Mouse (Mus musculus) neutrophil, adult 5-6 weeks (primary cell): ENCODE data around the gene Fzd4. TPM values are rescaled to one million over a fixed set of nuclear protein-coding genes. Genes with fewer than 3 reads are reported as not detected.
A peak's percentile ranks its signal among the peaks of the same experiment; 100 is the strongest.

ENCODE experiments used
- ATAC-seq: fragments of 151-379, 151-347 bp; 2 replicates; pipeline ENCODE4 v1.8.0; 2017; ENCODE audit warnings: mild to moderate bottlenecking, moderate TSS enrichment; ENCODE audit not compliant: insufficient number of reproducible peaks, poor library complexity, low FRiP score, severe bottlenecking; ENCODE audit errors: extremely low read depth
- total RNA-seq: library from RNA; stranded (forward); fragments of 200-1000 nt; gene quantifications from 2 replicates; pipeline ENCODE4 v1.2.3, GENCODE M21; 2017

Gene Fzd4
- total RNA-seq, 1 experiment from 2014 or later: 0.47 TPM

DNA sequence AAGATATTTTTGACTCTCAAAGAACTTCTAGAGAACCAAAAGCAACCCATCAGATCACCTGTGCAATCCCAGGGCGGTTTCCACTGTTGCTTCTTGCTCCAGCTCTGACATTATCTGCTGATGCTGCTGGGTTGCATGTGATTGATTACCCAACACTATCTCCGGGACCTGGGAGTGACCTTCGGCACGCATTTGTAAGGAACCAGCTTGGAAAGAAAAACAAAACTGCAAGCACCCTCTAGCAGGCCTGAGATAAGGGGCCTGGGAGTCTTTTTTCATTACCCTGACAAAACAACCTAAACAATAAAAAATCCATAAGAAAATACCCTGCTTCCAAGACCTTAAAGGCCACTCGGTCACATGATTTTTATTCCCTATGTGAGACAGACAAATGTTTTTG is 19.0 kb downstream of the Fzd4 start:
- no peak for ATAC-seq

DNA sequence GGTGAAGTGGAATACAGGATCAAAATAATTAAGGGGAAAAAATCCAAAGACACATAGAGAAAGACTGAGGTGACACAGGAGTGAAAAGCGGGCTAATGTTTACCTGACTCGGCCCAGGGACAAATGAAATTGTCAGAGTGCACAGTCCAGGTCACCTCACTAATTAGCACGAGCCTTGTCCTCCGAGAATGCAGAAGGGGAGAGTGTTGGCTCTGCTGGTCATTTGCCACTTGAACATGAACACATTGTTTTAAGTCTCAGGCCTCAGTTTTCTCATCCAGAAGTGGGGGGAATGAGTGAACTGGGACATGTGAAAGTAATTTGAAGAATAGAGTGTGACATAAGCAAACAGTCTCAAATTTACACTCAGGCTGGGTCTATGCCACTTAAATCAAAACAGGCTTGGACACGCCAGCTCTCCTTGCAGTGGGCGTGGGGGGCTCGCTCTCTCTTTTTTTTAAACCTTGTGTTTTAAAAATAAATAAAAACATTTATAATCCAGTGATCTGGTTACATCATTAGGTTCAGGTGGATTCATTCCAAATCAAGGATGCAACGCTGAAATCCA is 19.6 kb downstream of the Fzd4 start:
- ATAC-seq: no peak

DNA sequence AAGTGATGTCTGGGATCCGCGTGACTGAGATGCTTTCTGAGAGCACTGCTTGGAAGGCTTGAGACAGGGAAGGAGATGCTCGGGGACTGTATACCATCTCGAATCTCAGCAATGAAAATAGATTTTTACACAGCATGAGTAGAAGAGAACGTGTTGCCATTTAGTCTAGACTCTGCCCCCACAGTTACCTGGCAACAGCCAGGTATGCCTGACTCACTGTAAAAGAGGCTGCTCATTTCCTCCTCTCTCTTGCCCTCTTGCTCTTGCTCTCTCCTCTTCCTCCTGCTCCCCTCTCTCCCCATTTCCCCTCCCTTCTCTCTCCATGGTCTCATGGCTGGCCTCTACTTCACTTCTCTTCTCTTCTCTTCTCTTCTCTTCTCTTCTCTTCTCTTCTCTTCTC is 20.5 kb downstream of the Fzd4 start:
- no peak for ATAC-seq

DNA sequence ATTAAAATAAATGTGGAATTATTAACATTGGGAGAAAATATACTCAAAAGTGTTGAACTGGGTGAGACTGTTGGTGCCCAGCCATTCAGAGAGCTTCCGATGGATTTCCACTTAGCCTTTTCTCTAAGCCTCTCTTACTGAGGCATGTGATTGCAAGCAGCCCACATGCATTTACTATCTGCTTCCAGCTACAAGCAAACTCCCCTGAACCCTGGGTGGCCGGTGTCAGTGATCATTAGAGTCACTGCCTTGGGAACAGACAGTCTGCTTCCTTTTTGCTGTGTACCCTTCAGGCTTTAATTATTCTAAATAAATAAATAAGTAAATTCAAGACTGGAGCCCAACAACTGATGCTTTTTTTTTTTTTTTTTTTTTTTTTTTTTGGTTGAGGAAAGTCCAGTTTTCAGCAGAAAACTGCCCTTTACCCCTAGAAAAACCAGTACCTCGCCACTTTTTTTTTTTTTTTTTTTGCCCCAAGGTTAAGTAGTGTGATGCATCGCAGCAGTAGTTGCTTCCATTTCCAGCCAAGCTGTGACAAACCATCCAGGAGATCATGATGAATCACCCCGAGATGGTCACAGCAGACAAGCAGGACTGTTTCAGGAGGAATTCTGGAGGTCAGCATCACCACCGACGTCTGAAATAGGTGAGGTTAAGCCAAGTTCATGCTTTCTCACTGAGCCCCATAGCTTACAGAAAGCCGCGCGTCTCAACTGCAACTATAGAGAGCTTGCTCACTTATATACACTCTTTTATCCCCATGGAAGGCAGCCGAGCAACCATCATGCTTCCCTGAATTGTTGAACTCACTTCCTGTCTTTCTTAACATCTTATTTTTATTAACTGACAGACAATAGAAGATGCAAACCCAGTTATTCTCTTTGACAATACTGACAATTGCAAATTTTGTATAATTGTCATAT is 21.9 kb downstream of the Fzd4 start:
- no peak for ATAC-seq

DNA sequence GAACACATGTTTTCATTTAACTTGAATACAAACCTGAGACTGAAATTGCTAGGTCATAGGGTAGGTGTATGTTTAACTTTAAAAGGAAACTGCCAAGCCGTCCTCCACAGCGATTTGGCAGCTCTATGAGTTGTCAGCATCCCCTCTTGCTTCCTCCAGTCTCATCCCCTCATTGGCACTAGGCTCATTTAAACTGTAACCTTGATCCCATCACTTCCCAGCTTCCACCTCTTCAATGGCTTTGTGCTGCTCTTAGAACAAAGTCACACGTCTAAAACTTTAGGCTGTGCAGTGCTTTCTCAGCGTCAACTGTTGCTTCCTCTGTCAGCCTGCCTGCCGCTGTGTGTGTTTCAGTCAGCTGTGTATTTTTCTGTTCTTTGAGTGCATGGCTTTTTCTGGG is 22.9 kb downstream of the Fzd4 start:
- no peak for ATAC-seq

DNA sequence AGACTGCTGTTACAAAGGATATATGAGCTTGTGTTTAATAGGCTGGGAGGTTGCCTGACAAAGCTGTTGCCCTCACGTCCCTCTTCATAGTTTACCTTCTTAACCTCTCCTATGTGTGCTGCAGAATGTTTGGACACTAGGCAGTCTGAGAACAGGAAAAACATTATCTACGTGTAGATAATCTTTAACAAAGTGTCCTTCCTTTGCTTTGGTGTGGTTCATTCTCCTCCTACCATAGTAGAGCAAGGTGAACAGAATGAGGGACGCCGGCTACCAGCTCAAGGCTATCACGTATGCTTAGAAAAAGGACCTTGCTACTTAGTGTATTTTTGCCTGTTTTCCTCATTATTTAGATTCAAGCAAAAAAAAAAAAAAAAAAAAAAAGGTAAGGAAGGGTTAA is 24.6 kb downstream of the Fzd4 start:
- ATAC-seq: no peak

DNA sequence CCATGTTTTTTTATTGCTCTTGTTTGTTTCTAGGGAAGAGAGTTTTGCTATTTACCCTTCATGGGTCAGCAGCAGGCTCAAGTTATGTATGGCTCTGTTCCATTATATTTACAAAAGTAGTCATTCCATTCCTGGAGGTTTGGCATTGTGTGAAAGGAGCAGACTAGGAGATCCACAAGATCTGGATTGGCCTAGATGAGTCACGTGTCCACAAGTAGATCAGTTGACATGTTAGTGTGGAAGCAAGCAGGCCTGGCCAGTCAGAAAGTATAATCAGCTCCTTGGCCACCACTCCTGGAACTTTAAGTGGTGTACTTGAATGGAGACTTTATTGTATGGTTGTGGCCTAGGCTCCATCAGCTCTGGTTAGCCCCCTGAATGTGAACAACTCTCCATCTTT is 25.2 kb downstream of the Fzd4 start:
- ATAC-seq: no peak

DNA sequence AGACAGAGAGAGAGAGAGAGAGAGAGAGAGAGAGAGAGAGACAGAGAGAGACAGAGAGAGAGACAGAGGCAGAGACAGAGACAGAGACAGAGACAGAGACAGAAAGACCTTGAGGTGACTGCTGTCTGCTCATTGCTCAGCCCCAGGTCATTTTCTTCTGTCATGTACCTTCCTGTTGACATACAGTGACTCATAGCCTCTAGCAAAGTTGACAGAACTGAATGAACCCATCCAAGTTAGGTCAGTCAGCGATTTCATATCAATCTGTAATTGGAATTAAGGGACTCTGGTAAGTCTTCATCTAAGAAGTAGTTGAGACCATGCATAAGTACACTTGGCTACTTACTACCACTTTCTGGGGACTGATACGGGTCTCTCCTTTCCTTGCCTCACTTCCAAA is 27.0 kb downstream of the Fzd4 start:
- no peak for ATAC-seq

DNA sequence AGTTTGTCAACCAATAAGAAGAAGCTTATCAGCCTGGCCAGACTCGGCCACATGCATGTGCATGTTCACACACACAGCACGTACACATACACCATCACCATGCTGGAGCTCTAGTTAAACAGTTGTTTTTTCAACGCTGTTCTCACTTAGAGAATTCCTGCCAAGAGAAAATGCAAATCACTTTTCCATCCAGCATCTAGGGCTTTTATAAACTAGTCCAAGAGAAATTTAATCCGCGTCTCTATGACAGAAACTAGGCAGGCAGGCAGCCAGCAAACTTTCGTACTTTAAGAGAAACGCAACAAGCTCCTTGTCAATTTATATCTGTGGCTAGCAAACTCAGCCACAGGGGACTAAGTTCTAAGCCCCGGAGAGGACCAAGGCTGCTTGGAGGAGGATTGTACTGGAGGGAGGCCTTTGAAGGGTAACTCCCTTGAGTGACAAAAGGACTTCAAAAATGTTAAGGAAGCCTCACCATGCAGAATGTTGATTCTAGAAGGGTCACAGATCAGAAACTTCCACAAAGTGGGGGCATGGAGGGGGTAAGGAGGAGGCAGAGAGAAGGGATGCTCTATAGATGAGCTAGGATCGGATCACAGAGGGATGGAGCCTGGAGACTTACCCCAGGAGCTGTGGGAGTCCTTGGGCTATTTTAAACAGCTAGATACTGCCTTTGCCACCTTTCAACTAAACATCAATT is 29.2 kb downstream of the Fzd4 start:
- no peak for ATAC-seq

DNA sequence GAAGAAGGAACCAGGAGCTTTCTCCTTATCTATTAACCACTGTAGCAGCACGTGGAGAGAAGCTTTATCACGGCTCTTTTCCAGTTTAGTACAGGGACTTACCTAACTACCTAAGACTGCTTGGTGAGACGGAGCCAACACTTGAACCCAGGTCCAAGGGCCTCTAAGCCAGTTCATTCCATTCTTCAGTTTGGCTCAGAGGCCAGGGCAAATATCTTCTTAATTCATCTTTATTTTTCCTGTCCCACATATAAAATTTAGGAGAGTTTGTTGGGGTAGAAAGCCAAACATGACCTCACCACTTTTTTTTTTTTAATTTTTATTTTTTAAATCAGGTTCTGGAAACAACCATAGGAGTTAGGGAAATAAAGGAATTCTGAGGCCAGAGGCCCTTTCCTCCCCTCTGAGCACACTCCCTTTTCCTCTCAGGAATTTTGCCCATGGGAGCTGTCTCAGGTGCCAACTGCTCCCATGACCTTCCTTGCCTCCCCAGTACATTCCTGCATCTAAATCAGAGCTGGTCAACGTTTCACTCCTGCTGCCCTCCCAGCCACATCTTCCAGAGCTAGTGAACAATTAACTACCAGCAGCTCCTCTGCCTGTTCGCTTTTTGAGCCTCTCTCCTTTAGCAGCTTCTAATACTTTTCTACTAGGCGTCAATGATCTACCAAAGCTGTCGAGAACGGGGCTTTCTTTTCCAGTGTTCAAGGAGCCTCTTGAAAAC is 29.9 kb downstream of the Fzd4 start:
- no peak for ATAC-seq

DNA sequence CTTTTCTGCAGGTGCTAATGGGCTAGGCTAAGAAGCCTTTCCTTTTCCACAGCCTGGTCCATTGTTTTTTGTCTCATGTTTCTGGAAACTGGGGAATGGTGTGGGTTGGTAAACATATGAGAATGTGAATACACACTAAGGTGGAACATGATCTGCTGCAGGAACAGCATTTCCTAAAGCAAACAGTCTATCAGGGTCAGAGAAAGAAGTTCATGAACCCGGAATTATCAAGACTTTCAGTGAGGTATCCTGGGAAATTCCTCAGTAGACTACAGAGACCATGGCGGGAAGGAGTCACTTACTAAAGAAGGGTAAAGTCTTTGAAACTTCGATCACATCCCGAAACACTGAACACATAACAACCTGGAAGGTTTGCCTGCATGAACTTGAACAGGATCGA is 32.2 kb downstream of the Fzd4 start:
- no peak for ATAC-seq

DNA sequence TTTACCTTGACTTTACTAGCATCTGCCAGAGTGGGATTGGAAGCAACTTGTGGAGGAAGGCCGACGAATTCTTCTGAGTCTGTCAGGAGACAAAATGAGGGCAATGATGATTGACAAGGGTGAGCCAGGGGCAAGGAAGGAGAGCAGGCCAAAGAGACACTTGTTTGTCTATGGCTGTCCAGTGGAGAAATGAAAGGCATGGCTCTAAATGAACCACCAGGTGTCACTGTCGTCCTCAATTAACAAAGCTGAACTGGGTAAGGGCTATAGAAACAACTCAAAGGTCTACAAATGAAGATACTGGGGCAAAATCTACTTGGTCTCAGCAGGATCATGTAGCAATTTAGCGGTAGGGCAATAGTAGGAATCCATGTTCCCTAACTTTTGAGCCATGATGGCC is 33.4 kb downstream of the Fzd4 start:
- ATAC-seq: 0 out of 2 replicates have a peak, but pooled peaks have one; percentile 36

DNA sequence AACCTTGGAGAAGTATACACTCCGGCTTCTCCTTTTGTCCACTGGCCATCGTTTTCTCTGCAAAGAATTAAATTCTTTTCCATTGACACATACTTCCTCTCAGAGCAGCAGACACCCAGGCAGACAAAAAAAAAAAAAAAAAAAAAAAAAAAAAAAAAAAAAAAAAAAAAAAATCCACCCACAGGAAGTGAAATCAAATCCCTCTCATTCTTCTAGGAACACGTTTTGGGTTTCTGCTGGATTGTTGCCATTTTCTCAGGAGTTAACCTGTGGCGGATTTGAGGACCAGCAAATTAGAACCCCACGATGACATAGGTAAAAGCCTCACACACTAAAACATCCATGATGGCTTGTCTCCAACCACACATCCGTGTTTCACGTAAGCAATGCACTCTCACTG is 37.1 kb downstream of the Fzd4 start:
- ATAC-seq: no peak

DNA sequence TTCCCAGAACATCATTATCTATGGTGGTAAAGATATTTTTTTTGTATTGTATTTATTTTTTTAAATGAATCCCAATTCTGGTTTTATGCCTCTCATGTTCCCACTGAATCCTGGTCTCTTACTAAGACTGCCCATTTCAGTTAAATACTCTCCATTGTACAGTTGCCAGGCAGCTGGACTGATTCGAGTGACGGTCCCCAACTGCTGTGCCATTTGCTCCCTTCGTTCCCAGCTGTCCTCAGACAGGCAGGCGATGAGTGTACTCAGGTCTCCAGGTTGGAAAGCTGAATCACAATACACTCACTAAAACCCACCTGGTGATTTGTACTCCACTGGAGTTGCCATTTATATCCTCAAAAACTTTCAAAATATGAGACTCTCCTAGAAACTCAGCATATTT is 38.1 kb downstream of the Fzd4 start:
- no peak for ATAC-seq

DNA sequence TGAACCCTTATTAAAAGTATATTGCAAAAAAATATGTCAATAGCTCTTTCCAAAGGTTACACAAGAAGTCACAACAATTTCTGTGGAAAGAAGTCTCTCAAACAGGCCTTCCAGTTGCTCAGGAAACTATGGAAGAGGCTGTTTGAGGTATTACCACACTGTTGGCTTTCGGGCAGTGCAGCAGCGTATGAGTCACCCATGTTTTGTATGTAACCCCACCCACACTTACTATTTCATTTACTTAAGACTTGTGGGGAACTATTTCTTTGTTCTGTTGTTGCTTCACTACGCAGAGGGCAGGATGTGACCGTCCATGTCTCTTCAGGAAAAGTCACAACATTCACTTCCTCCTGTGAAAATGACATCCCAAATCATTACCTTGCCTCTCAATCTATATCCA is 41.0 kb downstream of the Fzd4 start:
- no peak for ATAC-seq

DNA sequence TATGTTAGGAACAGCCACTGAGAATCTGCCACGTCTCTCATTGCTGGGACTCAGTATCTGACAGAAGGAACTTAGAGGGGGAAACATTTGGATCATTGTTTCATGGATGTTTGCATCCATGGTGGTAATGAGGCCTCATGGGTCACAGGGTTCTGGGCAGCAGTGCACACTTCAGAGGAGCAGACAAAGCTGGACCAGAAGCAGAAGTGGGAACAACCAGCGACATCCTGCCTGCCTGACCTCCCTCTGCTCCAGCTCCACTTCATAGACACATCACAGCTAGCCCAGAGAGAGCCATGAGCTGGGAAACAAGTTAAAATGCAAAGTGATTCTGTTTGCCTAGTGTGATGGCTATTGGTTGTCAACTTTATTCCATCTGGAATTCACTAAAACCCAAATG is 46.2 kb downstream of the Fzd4 start:
- no peak for ATAC-seq

DNA sequence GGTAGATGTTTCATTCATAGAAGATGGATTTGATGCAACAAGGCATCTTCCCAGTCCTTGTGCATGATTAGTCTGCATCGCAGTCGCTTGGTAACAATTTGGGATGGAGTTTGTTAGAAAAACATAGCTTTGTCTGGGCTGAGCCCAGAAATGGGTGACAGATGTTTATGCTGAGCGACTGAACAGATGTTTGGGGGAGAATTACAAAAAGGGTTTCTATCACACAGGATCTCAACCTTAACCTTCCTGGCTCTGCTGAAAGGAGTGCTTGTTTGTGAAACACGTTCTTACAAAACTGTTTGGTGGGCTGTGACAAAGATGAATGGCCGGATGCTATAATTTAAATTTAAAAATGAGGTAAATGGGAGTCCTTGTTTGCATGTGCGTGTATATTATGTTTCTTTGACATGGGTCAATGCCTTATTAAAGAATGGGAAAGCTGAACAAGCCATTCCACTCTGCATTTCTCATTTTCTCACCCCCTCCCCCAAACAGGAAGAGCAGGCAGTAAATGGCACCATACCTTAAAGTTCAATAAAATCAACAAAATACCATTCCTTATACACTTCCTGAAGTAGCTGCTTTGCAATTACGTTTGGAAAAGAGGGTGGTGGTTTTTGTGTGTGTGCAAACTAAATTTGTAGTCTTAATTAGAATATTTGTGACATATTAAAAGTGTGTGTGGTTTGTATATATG is 52.4 kb downstream of the Fzd4 start:
- ATAC-seq: no peak

DNA sequence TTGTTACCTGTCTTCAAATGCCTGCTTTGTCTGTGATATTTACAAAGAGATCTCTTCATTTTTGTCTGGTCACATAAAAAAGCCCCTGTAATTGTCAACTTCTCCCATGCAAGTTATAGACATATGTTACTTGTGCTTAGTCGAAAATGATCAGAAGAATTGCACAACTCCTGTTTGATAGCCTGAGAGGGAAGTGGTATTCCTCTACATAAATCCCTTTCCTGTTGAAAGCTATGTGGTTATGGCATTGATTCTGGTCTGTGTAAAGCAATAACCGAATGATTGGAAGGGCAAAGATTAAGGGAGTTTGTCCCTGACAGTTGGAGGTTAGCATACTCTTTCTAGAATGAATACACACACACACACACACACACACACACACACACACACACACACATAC is 55.5 kb downstream of the Fzd4 start:
- ATAC-seq: no peak

DNA sequence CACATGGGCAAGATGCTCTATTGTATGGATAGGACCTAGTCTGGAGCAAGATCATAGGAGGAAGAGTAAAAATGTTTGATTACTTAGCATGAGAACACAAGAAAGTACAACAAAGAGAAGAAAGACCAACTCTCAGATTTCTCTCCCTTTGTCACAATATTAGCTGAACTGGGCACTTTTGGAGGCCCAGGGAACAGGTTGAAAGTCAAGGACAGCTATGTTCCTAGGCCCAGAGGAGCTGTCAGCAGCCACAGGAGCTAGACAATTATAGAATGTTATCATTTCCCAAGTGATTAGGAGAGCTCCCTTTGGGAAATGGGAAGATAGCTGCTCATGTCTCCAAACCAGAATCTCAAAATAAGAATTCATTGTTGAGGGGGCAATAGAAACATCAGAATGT is 56.8 kb downstream of the Fzd4 start:
- ATAC-seq: no peak
